Mouse (Mus musculus): ENCODE measurements around the gene Trim60. TPM values are rescaled to one million over a fixed set of nuclear protein-coding genes. Genes with fewer than 3 reads are reported as not detected.
"Not testable (repeated sequence)": the region's sequence is repeated elsewhere in the genome, so short reads cannot be mapped to it uniquely, and the experiment has no call there.

Gene Trim60
- polyA plus RNA-seq, 1 experiment from 2014 or later = not detected

GRCm38 (mm10) chr8:65034136-65034535 lies 15.8 kb upstream of the Trim60 start:
- no peak overlapping the region for H3K27ac ChIP-seq
- WGBS = 42% methylated on average over 2 of the region's 2 CpGs

GRCm38 (mm10) chr8:65033056-65033455 lies 14.7 kb upstream of the Trim60 start:
- Histone ChIP-seq H3K27me3 (no peaks in the 10 kb centered on the region), H3K36me3 (no peaks in the 10 kb centered on the region), H3K4me1 (peaks cover 13% of the 10 kb centered on the region), H3K9me3 (replicated peaks) (no peaks in the 10 kb centered on the region), H3K27ac (no peak overlapping the region), H3K9ac (no peak overlapping the region), H3K4me3 (no peak overlapping the region), H3K4me2 (replicated peaks) (no peak overlapping the region)
- WGBS = 87% methylated on average over 13 of the region's 13 CpGs
- no peak for ATAC-seq (ENCODE audit: low FRiP score)

More at GRCm38 (mm10) chr8:65034136-65034535, 15.8 kb upstream of the Trim60 start:
- no peak overlapping the region for H3K9ac ChIP-seq
- ATAC-seq (ENCODE audit: low FRiP score) = no peak
- no peak overlapping the region for H3K4me3 ChIP-seq
- H3K36me3 ChIP-seq = no peaks in the 10 kb centered on the region
- no peak overlapping the region for H3K4me2 ChIP-seq (replicated peaks)
- H3K27me3 ChIP-seq = no peaks in the 10 kb centered on the region
- H3K4me1 ChIP-seq = peaks cover 13% of the 10 kb centered on the region
- no peaks in the 10 kb centered on the region for H3K9me3 ChIP-seq (replicated peaks)

- no peak for ATAC-seq (ENCODE audit: low FRiP score)
- Histone ChIP-seq H3K36me3 (no peaks in the 10 kb centered on the region), H3K4me1 (peaks cover 9% of the 10 kb centered on the region), H3K27me3 (no peaks in the 10 kb centered on the region), H3K4me2 (replicated peaks) (no peak overlapping the region), H3K4me3 (no peak overlapping the region), H3K9me3 (replicated peaks) (no peaks in the 10 kb centered on the region), H3K27ac (no peak overlapping the region), H3K9ac (no peak overlapping the region)
- 82% methylated on average over 1 of the region's 1 CpGs for WGBS
Observed at GRCm38 (mm10) chr8:65032107-65032506, 13.7 kb upstream of the Trim60 start.

- H3K27me3 ChIP-seq = no peaks in the 10 kb centered on the region
- no peak overlapping the region for H3K4me2 ChIP-seq (replicated peaks)
- no peak for ATAC-seq (ENCODE audit: low FRiP score)
- no peak overlapping the region for H3K27ac ChIP-seq
- no peak overlapping the region for H3K9ac ChIP-seq
- H3K4me1 ChIP-seq = peaks cover 9% of the 10 kb centered on the region
- no peaks in the 10 kb centered on the region for H3K9me3 ChIP-seq (replicated peaks)
- 85% methylated on average over 4 of the region's 4 CpGs for WGBS
- H3K4me3 ChIP-seq = no peak overlapping the region
- H3K36me3 ChIP-seq = no peaks in the 10 kb centered on the region
Observed at GRCm38 (mm10) chr8:65030735-65031485, 12.5 kb upstream of the Trim60 start.

GRCm38 (mm10) chr8:65029776-65030175 lies 11.4 kb upstream of the Trim60 start:
- Histone ChIP-seq H3K4me1 (peaks cover 3% of the 10 kb centered on the region; the same call in 1 of the 2 replicates), H3K4me3 (no peak overlapping the region), H3K27me3 (no peaks in the 10 kb centered on the region), H3K9ac (no peak overlapping the region), H3K36me3 (no peaks in the 10 kb centered on the region), H3K27ac (no peak overlapping the region), H3K9me3 (replicated peaks) (no peaks in the 10 kb centered on the region), H3K4me2 (replicated peaks) (no peak overlapping the region)
- ATAC-seq (ENCODE audit: low FRiP score) = no peak
- 92% methylated on average over 4 of the region's 4 CpGs for WGBS

- H3K27ac ChIP-seq = no peak overlapping the region
Observed at GRCm38 (mm10) chr8:65028959-65029686, 10.7 kb upstream of the Trim60 start.

GRCm38 (mm10) chr8:65022485-65022884 lies 4.1 kb upstream of the Trim60 start:
- Histone ChIP-seq H3K27me3 (no peaks in the 10 kb centered on the region), H3K4me3 (no peak overlapping the region), H3K4me2 (replicated peaks) (no peak overlapping the region), H3K9me3 (replicated peaks) (no peaks in the 10 kb centered on the region), H3K36me3 (no peaks in the 10 kb centered on the region), H3K4me1 (no peaks in the 10 kb centered on the region), H3K27ac (no peak overlapping the region), H3K9ac (no peak overlapping the region)
- ATAC-seq (ENCODE audit: low FRiP score) = no peak
- WGBS = 48% methylated on average over 8 of the region's 8 CpGs

More at GRCm38 (mm10) chr8:65028959-65029686, 10.7 kb upstream of the Trim60 start:
- no peak for ATAC-seq (ENCODE audit: low FRiP score)
- no peaks in the 10 kb centered on the region for H3K9me3 ChIP-seq (replicated peaks)
- H3K27me3 ChIP-seq = no peaks in the 10 kb centered on the region
- no peak overlapping the region for H3K4me3 ChIP-seq
- no peak overlapping the region for H3K4me2 ChIP-seq (replicated peaks)
- no peak overlapping the region for H3K9ac ChIP-seq
- 82% methylated on average over 12 of the region's 12 CpGs for WGBS
- peaks cover under 1% of the 10 kb centered on the region; the same call in 1 of the 2 replicates for H3K4me1 ChIP-seq
- no peaks in the 10 kb centered on the region for H3K36me3 ChIP-seq

- not testable (repeated sequence) for H3K4me3 ChIP-seq; H3K4me2 ChIP-seq (replicated peaks); H3K27me3 ChIP-seq; H3K36me3 ChIP-seq; H3K27ac ChIP-seq; H3K9me3 ChIP-seq (replicated peaks); H3K4me1 ChIP-seq; H3K9ac ChIP-seq; ATAC-seq (ENCODE audit: low FRiP score)
- 79% methylated on average over 6 of the region's 6 CpGs for WGBS
Observed at GRCm38 (mm10) chr8:65007616-65008015, 10.8 kb downstream of the Trim60 start.

- H3K4me1 ChIP-seq = no peaks in the 10 kb centered on the region
- ATAC-seq (ENCODE audit: low FRiP score) = no peak
- H3K9me3 ChIP-seq (replicated peaks) = no peaks in the 10 kb centered on the region
- no peak overlapping the region for H3K4me3 ChIP-seq
- H3K9ac ChIP-seq = no peak overlapping the region
- no peak overlapping the region for H3K4me2 ChIP-seq (replicated peaks)
- no peak overlapping the region for H3K27ac ChIP-seq
- WGBS = 88% methylated on average over 4 of the region's 4 CpGs
- H3K27me3 ChIP-seq = no peaks in the 10 kb centered on the region
- H3K36me3 ChIP-seq = no peaks in the 10 kb centered on the region
Observed at GRCm38 (mm10) chr8:64998806-64999365, 19.5 kb downstream of the Trim60 start.

GRCm38 (mm10) chr8:64987731-64988130 lies 30.7 kb downstream of the Trim60 start, which contains the start of gene Trim75:
Gene Trim75, minus strand, starts transcription at chr8:64987831.
- 91% methylated on average over 4 of the region's 4 CpGs for WGBS
- Histone ChIP-seq H3K27ac (no peak within 1 kb of the TSS), H3K9me3 (replicated peaks) (no peaks in the 10 kb centered on the region), H3K36me3 (no peaks in the 10 kb centered on the region), H3K4me2 (replicated peaks) (no peak within 1 kb of the TSS), H3K9ac (no peak within 1 kb of the TSS), H3K4me3 (no peak within 1 kb of the TSS), H3K4me1 (no peaks in the 10 kb centered on the region), H3K27me3 (no peaks in the 10 kb centered on the region)
- ATAC-seq (ENCODE audit: low FRiP score) = no peak

GRCm38 (mm10) chr8:64983150-64983897 lies 35.1 kb downstream of the Trim60 start:
- no peak overlapping the region for H3K4me2 ChIP-seq (replicated peaks)
- ATAC-seq (ENCODE audit: low FRiP score) = no peak
- H3K4me1 ChIP-seq = no peaks in the 10 kb centered on the region
- WGBS = 72% methylated on average over 20 of the region's 20 CpGs
- H3K27ac ChIP-seq = no peak overlapping the region
- H3K4me3 ChIP-seq = no peak overlapping the region
- H3K9ac ChIP-seq = no peak overlapping the region
- no peaks in the 10 kb centered on the region for H3K36me3 ChIP-seq
- no peaks in the 10 kb centered on the region for H3K27me3 ChIP-seq
- no peaks in the 10 kb centered on the region for H3K9me3 ChIP-seq (replicated peaks)

GRCm38 (mm10) chr8:64962836-64963235 lies 55.5 kb downstream of the Trim60 start:
- ATAC-seq (ENCODE audit: low FRiP score) = no peak
- H3K4me1 ChIP-seq = no peaks in the 10 kb centered on the region
- H3K27ac ChIP-seq = no peak overlapping the region
- no peak overlapping the region for H3K4me2 ChIP-seq (replicated peaks)
- no peak overlapping the region for H3K4me3 ChIP-seq
- H3K27me3 ChIP-seq = no peaks in the 10 kb centered on the region
- peaks cover 9% of the 10 kb centered on the region for H3K36me3 ChIP-seq
- H3K9me3 ChIP-seq (replicated peaks) = 0 out of 2 replicates have a peak, but pooled peaks cover 2% of the 10 kb centered on the region
- no peak overlapping the region for H3K9ac ChIP-seq
